Mouse (Mus musculus): Measurements from ENCODE around the gene Klrg1. TPM values are rescaled to one million over a fixed set of nuclear protein-coding genes. Genes with fewer than 3 reads are reported as not detected.
A peak's percentile ranks its signal among the peaks of the same experiment; 100 is the strongest.

Klrg1 gene
- polyA plus RNA-seq, 1 experiment from 2014 or later, result not detected

DNA sequence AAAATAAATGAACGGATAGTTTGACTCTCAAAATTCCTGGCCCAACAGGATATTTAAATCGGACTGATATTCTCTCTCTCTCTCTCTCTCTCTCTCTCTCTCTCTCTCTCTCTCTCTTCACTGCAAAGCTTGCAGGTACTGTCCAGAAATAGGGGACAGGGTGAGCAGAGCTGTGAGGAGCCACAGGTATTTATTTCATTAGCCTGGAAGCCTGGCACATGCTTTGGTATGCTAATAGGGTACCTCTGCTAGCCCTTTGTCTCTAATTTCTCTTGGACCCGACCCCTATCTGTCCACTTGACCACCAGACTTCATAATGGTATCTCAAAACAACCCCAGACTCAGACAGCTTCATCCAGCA is 14.2 kb upstream of the Klrg1 start:
- 26% methylated on average over 3 of the region's 3 CpGs for WGBS

DNA sequence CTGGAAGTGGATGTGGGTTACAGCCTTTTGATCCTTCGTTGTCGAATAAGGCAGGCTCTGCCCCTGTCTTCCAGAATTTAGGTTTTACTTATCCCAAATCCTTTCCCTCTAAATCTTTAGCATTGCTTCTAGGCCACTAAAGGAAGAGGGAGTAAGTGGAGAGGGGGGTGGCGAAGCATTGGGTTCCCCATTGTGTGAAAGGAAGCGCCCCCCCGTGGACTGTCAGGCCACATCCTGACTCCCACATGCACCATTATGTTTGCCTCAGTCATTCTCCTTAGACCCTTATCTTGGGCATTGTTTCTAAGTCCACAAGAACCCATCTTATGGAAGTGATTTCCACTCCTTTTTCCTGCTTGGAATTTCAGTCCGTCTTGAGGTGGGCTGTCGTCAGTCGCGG is 12.6 kb upstream of the Klrg1 start:
- ATAC-seq (replicated peaks; ENCODE audit: extremely low read depth, insufficient read depth, low FRiP score), result no peak
- 45% methylated on average over 9 of the region's 9 CpGs for WGBS
- no peak overlapping the region for H3K27ac ChIP-seq (ENCODE audit: low read length)

More for the DNA sequence above, 14.2 kb upstream of the Klrg1 start:
- H3K27ac ChIP-seq (ENCODE audit: low read length), result 0 out of 2 replicates have a peak overlapping the region, but pooled peaks have one; percentile 5
- H3K9me3 ChIP-seq (replicated peaks; ENCODE audit: control insufficient read depth, low read length), result no peaks in the 10 kb centered on the region
- H3K27me3 ChIP-seq (ENCODE audit: control insufficient read depth, insufficient read depth, low read length), result no peaks in the 10 kb centered on the region
- no peak for ATAC-seq (replicated peaks; ENCODE audit: extremely low read depth, insufficient read depth, low FRiP score)
- H3K4me2 ChIP-seq (ENCODE audit: low read depth, low read length), result peak overlapping the region; percentile 81
- peak overlapping the region; percentile 71 for H3K9ac ChIP-seq (ENCODE audit: low read length)
- H3K4me3 ChIP-seq (ENCODE audit: low read length), result peak overlapping the region; percentile 65
- H3K4me1 ChIP-seq (ENCODE audit: control insufficient read depth, insufficient read depth, low read length), result peaks cover 4% of the 10 kb centered on the region; the same call in 1 of the 2 replicates
- H3K36me3 ChIP-seq (ENCODE audit: control insufficient read depth, insufficient read depth), result no peaks in the 10 kb centered on the region

DNA sequence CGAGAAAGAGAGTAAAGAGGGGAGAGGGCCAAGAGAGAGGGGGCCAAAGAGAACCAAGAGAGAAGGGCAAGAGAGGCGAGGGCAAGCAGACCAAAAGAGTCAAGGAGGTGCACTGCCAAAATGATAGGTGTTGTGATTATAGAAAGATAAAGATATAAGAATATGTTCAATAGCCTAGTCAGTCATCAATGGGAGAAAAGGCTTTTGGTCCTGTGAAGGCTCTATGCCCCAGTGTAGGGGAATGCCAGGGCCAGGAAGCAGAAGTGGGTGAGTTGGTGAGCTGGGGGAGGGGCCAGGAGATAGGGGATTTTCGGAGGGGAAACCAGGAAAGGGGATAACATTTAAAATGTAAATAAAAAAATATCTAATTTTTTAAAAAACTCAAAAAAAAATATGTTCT is 11.6 kb upstream of the Klrg1 start:
- Histone ChIP-seq H3K27ac (ENCODE audit: low read length) (no peak overlapping the region), H3K36me3 (ENCODE audit: control insufficient read depth, insufficient read depth) (no peaks in the 10 kb centered on the region), H3K9ac (ENCODE audit: low read length) (no peak overlapping the region), H3K9me3 (replicated peaks; ENCODE audit: control insufficient read depth, low read length) (no peaks in the 10 kb centered on the region), H3K4me1 (ENCODE audit: control insufficient read depth, insufficient read depth, low read length) (peaks cover 4% of the 10 kb centered on the region; the same call in 1 of the 2 replicates), H3K4me3 (ENCODE audit: low read length) (no peak overlapping the region), H3K27me3 (ENCODE audit: control insufficient read depth, insufficient read depth, low read length) (no peaks in the 10 kb centered on the region), H3K4me2 (ENCODE audit: low read depth, low read length) (no peak overlapping the region)
- ATAC-seq (replicated peaks; ENCODE audit: extremely low read depth, insufficient read depth, low FRiP score), result no peak
- WGBS, result 54% methylated on average over 3 of the region's 3 CpGs

More for the DNA sequence above, 12.6 kb upstream of the Klrg1 start:
- Histone ChIP-seq H3K9me3 (replicated peaks; ENCODE audit: control insufficient read depth, low read length) (no peaks in the 10 kb centered on the region), H3K9ac (ENCODE audit: low read length) (no peak overlapping the region), H3K4me1 (ENCODE audit: control insufficient read depth, insufficient read depth, low read length) (peaks cover 4% of the 10 kb centered on the region; the same call in 1 of the 2 replicates), H3K4me2 (ENCODE audit: low read depth, low read length) (no peak overlapping the region), H3K4me3 (ENCODE audit: low read length) (no peak overlapping the region), H3K36me3 (ENCODE audit: control insufficient read depth, insufficient read depth) (no peaks in the 10 kb centered on the region), H3K27me3 (ENCODE audit: control insufficient read depth, insufficient read depth, low read length) (no peaks in the 10 kb centered on the region)

DNA sequence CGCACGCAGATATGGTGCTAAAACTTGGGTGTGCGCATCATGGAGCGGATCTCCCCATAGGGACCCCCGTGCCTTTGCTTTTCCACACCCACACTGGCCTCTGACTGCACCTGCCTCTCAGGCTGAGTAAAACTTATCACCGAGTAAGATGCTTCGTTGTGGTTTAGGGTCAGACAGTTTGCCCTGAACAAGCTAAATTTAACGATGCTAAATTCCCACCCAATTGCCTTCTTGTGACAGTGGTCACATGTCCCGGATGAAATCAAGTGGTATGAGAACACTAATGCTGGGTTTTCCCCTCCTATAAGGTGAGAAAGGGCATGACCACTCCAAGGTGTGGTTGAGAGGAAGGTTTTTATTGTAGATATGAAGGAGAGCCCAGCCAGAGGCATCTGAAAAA is 11.1 kb upstream of the Klrg1 start:
- ATAC-seq (replicated peaks; ENCODE audit: extremely low read depth, insufficient read depth, low FRiP score), result no peak
- WGBS, result 77% methylated on average over 9 of the region's 9 CpGs
- no peak overlapping the region for H3K4me3 ChIP-seq (ENCODE audit: low read length)

DNA sequence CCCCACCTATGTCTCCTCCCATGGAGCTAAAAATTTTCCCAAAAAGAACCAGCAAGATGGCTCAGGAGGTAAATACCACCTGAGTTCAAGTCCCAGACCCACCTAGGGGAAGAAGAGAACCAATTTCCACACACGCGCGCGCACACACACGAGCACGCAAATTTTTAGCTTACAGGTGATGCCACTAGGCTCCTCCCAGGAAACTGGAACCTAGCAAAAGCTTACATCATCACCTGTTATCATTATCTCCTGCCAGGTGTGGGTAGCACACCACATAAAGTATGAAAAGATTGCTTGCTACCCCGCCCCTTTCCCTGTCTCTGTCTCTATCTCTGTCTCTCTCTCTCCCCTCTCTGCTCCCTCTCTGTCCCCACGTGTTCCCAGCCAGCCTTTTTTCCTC is 10.4 kb upstream of the Klrg1 start:
- Histone ChIP-seq H3K4me3 (ENCODE audit: low read length) (no peak overlapping the region), H3K4me2 (ENCODE audit: low read depth, low read length) (no peak overlapping the region), H3K27me3 (ENCODE audit: control insufficient read depth, insufficient read depth, low read length) (no peaks in the 10 kb centered on the region), H3K9ac (ENCODE audit: low read length) (no peak overlapping the region), H3K36me3 (ENCODE audit: control insufficient read depth, insufficient read depth) (no peaks in the 10 kb centered on the region), H3K9me3 (replicated peaks; ENCODE audit: control insufficient read depth, low read length) (no peaks in the 10 kb centered on the region), H3K27ac (ENCODE audit: low read length) (no peak overlapping the region), H3K4me1 (ENCODE audit: control insufficient read depth, insufficient read depth, low read length) (peaks cover 4% of the 10 kb centered on the region; the same call in 1 of the 2 replicates)
- 82% methylated on average over 8 of the region's 8 CpGs for WGBS
- no peak for ATAC-seq (replicated peaks; ENCODE audit: extremely low read depth, insufficient read depth, low FRiP score)

More for the DNA sequence above, 11.1 kb upstream of the Klrg1 start:
- H3K27ac ChIP-seq (ENCODE audit: low read length), result no peak overlapping the region
- H3K4me1 ChIP-seq (ENCODE audit: control insufficient read depth, insufficient read depth, low read length), result peaks cover 4% of the 10 kb centered on the region; the same call in 1 of the 2 replicates
- H3K27me3 ChIP-seq (ENCODE audit: control insufficient read depth, insufficient read depth, low read length), result no peaks in the 10 kb centered on the region
- H3K9me3 ChIP-seq (replicated peaks; ENCODE audit: control insufficient read depth, low read length), result no peaks in the 10 kb centered on the region
- H3K36me3 ChIP-seq (ENCODE audit: control insufficient read depth, insufficient read depth), result no peaks in the 10 kb centered on the region
- no peak overlapping the region for H3K4me2 ChIP-seq (ENCODE audit: low read depth, low read length)
- no peak overlapping the region for H3K9ac ChIP-seq (ENCODE audit: low read length)

DNA sequence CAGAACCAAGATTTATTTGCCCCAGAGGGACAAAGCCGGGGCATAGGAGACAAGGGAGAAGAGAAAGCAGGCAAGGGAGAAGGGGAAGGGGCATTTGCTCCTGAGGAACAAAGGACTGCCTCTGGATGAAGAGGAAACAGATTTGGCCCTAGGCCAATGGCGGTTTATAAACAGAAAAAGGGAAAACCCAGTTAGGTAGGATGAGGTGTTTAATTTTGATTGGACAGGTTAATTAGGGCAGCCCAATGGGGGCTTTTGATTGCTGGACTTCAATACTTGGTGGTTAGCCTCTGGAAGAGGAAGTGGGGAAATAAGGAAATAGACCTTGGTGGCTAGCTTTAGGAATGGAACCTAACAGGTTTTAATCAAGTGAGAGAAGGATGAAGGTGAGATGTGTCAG is 9.5 kb upstream of the Klrg1 start:
- H3K4me2 ChIP-seq (ENCODE audit: low read depth, low read length), result no peak overlapping the region
- ATAC-seq (replicated peaks; ENCODE audit: extremely low read depth, insufficient read depth, low FRiP score), result no peak

DNA sequence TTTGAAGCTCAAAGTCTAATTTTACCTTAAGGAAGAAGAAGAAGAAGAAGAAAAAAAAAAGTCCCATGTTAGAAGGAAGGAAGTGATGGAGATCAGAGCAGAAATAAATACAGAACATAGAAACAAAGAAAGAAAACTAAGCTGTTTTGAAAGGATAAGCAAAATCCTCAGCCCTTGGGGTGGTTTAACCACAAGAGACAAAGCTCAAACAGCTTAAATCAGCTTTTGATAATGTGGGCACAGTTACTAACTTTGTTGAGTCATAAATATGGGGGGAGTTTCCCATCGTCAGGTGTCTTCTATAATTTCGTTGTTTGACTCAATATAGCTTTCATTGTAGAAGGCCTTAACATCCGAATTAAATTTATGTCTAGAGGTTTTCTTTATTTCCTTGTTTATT is 9.1 kb upstream of the Klrg1 start:
- Histone ChIP-seq H3K4me3 (ENCODE audit: low read length) (no peak overlapping the region), H3K27ac (ENCODE audit: low read length) (no peak overlapping the region), H3K9ac (ENCODE audit: low read length) (no peak overlapping the region), H3K27me3 (ENCODE audit: control insufficient read depth, insufficient read depth, low read length) (no peaks in the 10 kb centered on the region), H3K36me3 (ENCODE audit: control insufficient read depth, insufficient read depth) (no peaks in the 10 kb centered on the region), H3K4me2 (ENCODE audit: low read depth, low read length) (no peak overlapping the region), H3K4me1 (ENCODE audit: control insufficient read depth, insufficient read depth, low read length) (peaks cover under 1% of the 10 kb centered on the region; the same call in 1 of the 2 replicates), H3K9me3 (replicated peaks; ENCODE audit: control insufficient read depth, low read length) (no peaks in the 10 kb centered on the region)
- 74% methylated on average over 3 of the region's 3 CpGs for WGBS
- ATAC-seq (replicated peaks; ENCODE audit: extremely low read depth, insufficient read depth, low FRiP score), result no peak

More for the DNA sequence above, 9.5 kb upstream of the Klrg1 start:
- Histone ChIP-seq H3K4me1 (ENCODE audit: control insufficient read depth, insufficient read depth, low read length) (peaks cover 4% of the 10 kb centered on the region; the same call in 1 of the 2 replicates), H3K27ac (ENCODE audit: low read length) (no peak overlapping the region), H3K9me3 (replicated peaks; ENCODE audit: control insufficient read depth, low read length) (no peaks in the 10 kb centered on the region), H3K9ac (ENCODE audit: low read length) (no peak overlapping the region), H3K36me3 (ENCODE audit: control insufficient read depth, insufficient read depth) (no peaks in the 10 kb centered on the region), H3K27me3 (ENCODE audit: control insufficient read depth, insufficient read depth, low read length) (no peaks in the 10 kb centered on the region), H3K4me3 (ENCODE audit: low read length) (no peak overlapping the region)
- 42% methylated on average over 2 of the region's 2 CpGs for WGBS

DNA sequence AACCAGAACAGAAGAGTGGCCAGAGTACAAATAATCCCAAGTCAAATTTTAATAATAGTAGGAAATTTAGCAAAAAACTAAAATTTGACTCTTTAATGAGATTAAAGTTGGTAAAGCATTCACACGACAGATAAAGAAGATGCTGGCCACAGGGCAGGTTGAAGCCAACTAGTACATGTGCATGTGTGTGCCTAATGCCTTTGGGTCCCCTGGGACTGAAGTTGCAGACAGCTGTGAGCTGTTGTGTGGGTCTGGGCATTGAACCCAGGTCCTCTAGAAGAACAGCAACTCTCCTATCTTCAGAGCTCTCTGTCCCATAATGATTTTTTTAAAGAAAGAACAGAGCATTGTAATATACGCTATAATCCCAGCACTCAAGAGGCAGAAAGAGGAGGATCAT is 8.6 kb upstream of the Klrg1 start:
- no peaks in the 10 kb centered on the region for H3K9me3 ChIP-seq (replicated peaks; ENCODE audit: control insufficient read depth, low read length)
- WGBS, result 77% methylated on average over 2 of the region's 2 CpGs
- H3K4me2 ChIP-seq (ENCODE audit: low read depth, low read length), result no peak overlapping the region
- no peak overlapping the region for H3K9ac ChIP-seq (ENCODE audit: low read length)
- H3K4me3 ChIP-seq (ENCODE audit: low read length), result no peak overlapping the region
- H3K4me1 ChIP-seq (ENCODE audit: control insufficient read depth, insufficient read depth, low read length), result no peaks in the 10 kb centered on the region
- H3K27ac ChIP-seq (ENCODE audit: low read length), result no peak overlapping the region
- ATAC-seq (replicated peaks; ENCODE audit: extremely low read depth, insufficient read depth, low FRiP score), result no peak
- H3K27me3 ChIP-seq (ENCODE audit: control insufficient read depth, insufficient read depth, low read length), result no peaks in the 10 kb centered on the region
- no peaks in the 10 kb centered on the region for H3K36me3 ChIP-seq (ENCODE audit: control insufficient read depth, insufficient read depth)

DNA sequence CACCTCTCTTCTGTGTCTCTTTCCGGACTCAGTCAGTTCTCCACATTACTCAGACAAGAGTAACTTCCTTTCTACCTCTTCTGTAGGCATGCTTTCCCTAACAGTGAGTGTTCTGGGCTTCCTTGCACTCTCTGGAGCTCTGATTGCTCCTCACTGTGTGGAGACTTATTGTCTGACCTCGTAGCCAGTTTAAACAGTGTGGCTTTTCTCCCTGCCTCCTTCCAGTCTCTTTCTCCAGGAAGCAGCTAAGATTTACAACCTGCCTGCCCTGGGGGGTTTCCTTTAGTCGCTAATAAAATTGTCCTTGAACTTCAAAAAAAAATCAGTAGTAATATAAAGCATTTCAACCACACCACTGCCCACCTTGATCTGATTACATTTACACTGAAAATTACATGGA is 7.6 kb upstream of the Klrg1 start:
- Histone ChIP-seq H3K4me3 (ENCODE audit: low read length) (no peak overlapping the region), H3K4me2 (ENCODE audit: low read depth, low read length) (no peak overlapping the region), H3K4me1 (ENCODE audit: control insufficient read depth, insufficient read depth, low read length) (no peaks in the 10 kb centered on the region), H3K27me3 (ENCODE audit: control insufficient read depth, insufficient read depth, low read length) (no peaks in the 10 kb centered on the region), H3K9ac (ENCODE audit: low read length) (no peak overlapping the region), H3K27ac (ENCODE audit: low read length) (no peak overlapping the region), H3K9me3 (replicated peaks; ENCODE audit: control insufficient read depth, low read length) (no peaks in the 10 kb centered on the region), H3K36me3 (ENCODE audit: control insufficient read depth, insufficient read depth) (no peaks in the 10 kb centered on the region)
- ATAC-seq (replicated peaks; ENCODE audit: extremely low read depth, insufficient read depth, low FRiP score), result no peak
- 44% methylated on average over 3 of the region's 3 CpGs for WGBS

All from heart, embryonic 16.5 days (tissue).